Mouse (Mus musculus) liver, embryonic 14.5 days (tissue): ENCODE data around the gene Ssh3. TPM values are rescaled to one million over a fixed set of nuclear protein-coding genes. Genes with fewer than 3 reads are reported as not detected.

Experiments used
- ATAC-seq: fragments of 200-750 bp; cut with Nextera tagmentation; 2 replicates; pipeline ENCODE4 v1.8.0; 2017; ENCODE audit warnings: moderate number of reproducible peaks, mild to moderate bottlenecking, moderate library complexity; ENCODE audit not compliant: insufficient read depth
- DNase-seq, 3 experiments: peaks; one replicate each; pipeline ENCODE4 v3.0.0-alpha.2; 2012 to 2013; ENCODE audit warnings: low read depth in 3 of 3, low spot score in 3 of 3
- H3K27ac ChIP-seq: fragments of 300-500 bp; sonication (generic); 2 replicates; pipeline ENCODE4 v1.5.1; 2014; ENCODE audit warnings: moderate library complexity, mild to moderate bottlenecking, control low read depth, inconsistent platforms
- H3K27me3 ChIP-seq: fragments of 300-500 bp; sonication (generic); 2 replicates; pipeline ENCODE4 v1.6.1; 2014; ENCODE audit warnings: mild to moderate bottlenecking, low read length, moderate library complexity; ENCODE audit not compliant: control insufficient read depth, insufficient read depth
- H3K36me3 ChIP-seq: fragments of 300-500 bp; sonication (generic); replicated peaks from 2 replicates; pipeline ENCODE4 v1.6.1; 2014; ENCODE audit warnings: low read depth; ENCODE audit not compliant: control insufficient read depth, insufficient read depth
- H3K4me1 ChIP-seq, 2 experiments: fragments of 200-500 bp in 1 of 2; fragments of 300-500 bp in 1 of 2; sonication (generic) in 1 of 2; replicated peaks; 2 replicates each; pipeline ENCODE4 v1.6.1; 2012 to 2014; ENCODE audit warnings: antibody characterized with exemption in 1 of 2, inconsistent platforms in 1 of 2, low read length in 1 of 2; ENCODE audit not compliant: control insufficient read depth in 2 of 2, insufficient read depth in 2 of 2
- H3K4me2 ChIP-seq: fragments of 300-500 bp; sonication (generic); 2 replicates; pipeline ENCODE4 v1.6.1; 2014; ENCODE audit warnings: low read depth, mild to moderate bottlenecking, control low read depth, moderate library complexity
- H3K4me3 ChIP-seq, 2 experiments: fragments of 200-500 bp in 1 of 2; fragments of 300-500 bp in 1 of 2; sonication (generic) in 1 of 2; 2 replicates each; pipeline ENCODE4 v1.5.1; 2012 to 2014; ENCODE audit warnings: low read depth in 2 of 2, low read length in 2 of 2, mild to moderate bottlenecking in 2 of 2, control low read depth in 1 of 2, inconsistent platforms in 1 of 2, moderate library complexity in 1 of 2; ENCODE audit not compliant: insufficient read depth in 1 of 2
- H3K9ac ChIP-seq: fragments of 300-500 bp; sonication (generic); replicated peaks from 2 replicates; pipeline ENCODE4 v1.6.1; 2014; ENCODE audit warnings: mild to moderate bottlenecking, control low read depth, moderate library complexity
- H3K9me3 ChIP-seq: fragments of 300-500 bp; sonication (generic); 2 replicates; pipeline ENCODE4 v1.6.1; 2016; ENCODE audit warnings: low read length, mixed read lengths; ENCODE audit not compliant: control insufficient read depth
- CTCF ChIP-seq: IDR thresholded peaks from 2 replicates; pipeline ENCODE4 v1.5.1; 2016; ENCODE audit warnings: antibody characterized with exemption, low read depth, control low read depth
- EP300 ChIP-seq: IDR thresholded peaks from 2 replicates; pipeline ENCODE4 v1.6.1; 2016; ENCODE audit warnings: antibody characterized with exemption, low read depth
- WGBS: fragments of 180-500 bp; shearing (Covaris S2); extraction: QIAGEN DNeasy Blood & Tissue Kit; methylation state at CpG from one replicate; pipeline ENCODE4 v1.1.7; 2014; ENCODE audit not compliant: insufficient replicate concordance; 5-methylcytosine and 5-hydroxymethylcytosine counted together
- polyA plus RNA-seq, 2 experiments: library from polyadenylated mRNA; depleted of rRNA in 1 of 2; stranded (reverse) in 1 of 2; unstranded in 1 of 2; fragments of >200 nt; fragmentation: Nextera tagmentation in 1 of 2; extraction: Ambion mirVana in 1 of 2; gene quantifications; 2 replicates each; pipeline versions ENCODE4 v1.2.1 to v1.2.3; 2012 to 2014

Ssh3 gene
- 2.8 and 3.5 TPM in 2 replicates for polyA plus RNA-seq (2012; rRNA removed)
- polyA plus RNA-seq (2014; fragmentation: Nextera tagmentation; extraction: Ambion mirVana) = 1.3 and 1.4 TPM in 2 replicates

- Histone ChIP-seq H3K4me2 (peak within 1 kb of the TSS; percentile 72), H3K9me3 (no peaks in the 10 kb centered on the region), H3K36me3 (no peaks in the 10 kb centered on the region), H3K4me3 (peak within 1 kb of the TSS; percentile 44 to 49), H3K4me1 (peaks cover 0 to 5% of the 10 kb centered on the region in 2 experiments; a peak in 1 of 4 replicates), H3K27ac (no peak within 1 kb of the TSS), H3K27me3 (no peaks in the 10 kb centered on the region; the same call in 1 of the 2 replicates), H3K9ac (peak within 1 kb of the TSS; percentile 47)
- peak; percentile 68 for ATAC-seq
- WGBS = 16% methylated on average over 46 of the region's 46 CpGs
- TF ChIP-seq CTCF = no peak
- no peak for TF ChIP-seq EP300
- DNase-seq = no peak
These were observed at the start of gene Ssh3 for GRCm38 (mm10) chr19:4268566-4269361. TSS of gene Ssh3 (minus strand) at chr19:4269180.

- H3K9me3 ChIP-seq = no peaks in the 10 kb centered on the region
- DNase-seq = no peak
- TF ChIP-seq EP300 (no peak), CTCF (no peak)
- H3K9ac ChIP-seq = no peak overlapping the region
- 85% methylated on average over 3 of the region's 3 CpGs for WGBS
- no peaks in the 10 kb centered on the region for H3K27me3 ChIP-seq
- H3K4me2 ChIP-seq = no peak overlapping the region
- no peaks in the 10 kb centered on the region for H3K4me1 ChIP-seq
- no peak for ATAC-seq
- no peak overlapping the region for H3K27ac ChIP-seq
- H3K36me3 ChIP-seq = peaks cover 52% of the 10 kb centered on the region
- no peak overlapping the region for H3K4me3 ChIP-seq
These were observed 48.2 kb upstream of the Ssh3 start for GRCm38 (mm10) chr19:4317181-4317580.

DNA sequence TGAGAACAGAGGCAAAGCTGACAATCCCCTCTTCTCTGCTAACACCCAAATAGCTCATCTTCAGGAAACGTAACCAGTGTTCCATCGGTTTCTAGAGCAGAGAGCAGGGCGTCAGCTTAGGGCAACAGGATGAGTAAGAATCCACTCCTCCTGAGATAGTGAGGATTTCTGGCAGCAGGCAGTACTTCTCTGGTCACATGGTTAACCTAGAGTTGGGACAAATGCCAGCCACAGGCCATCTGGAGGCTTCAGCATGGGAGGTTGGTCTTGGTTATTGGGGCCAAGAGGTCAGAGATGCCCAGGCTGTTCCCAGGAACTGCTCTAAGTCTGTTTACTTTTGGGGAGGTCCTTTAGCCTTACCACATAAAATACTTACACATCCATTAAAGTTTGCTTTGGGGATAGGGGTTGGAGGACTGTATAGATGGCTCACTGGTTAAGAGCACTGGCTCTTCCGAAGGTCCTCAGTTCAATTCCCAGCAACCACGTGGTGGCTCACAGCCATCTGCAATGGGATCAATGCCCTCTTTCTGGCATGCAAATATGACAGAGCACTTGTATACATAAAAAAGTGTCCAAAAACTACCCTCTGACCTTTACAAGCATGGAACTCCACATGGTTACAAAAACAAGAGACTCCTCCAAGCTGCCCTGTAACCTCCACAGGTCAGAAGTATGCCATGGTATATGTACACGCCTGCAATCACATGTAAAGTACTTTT lies 46.4 kb upstream of the Ssh3 start:
- H3K36me3 ChIP-seq = peaks cover 36% of the 10 kb centered on the region

DNA sequence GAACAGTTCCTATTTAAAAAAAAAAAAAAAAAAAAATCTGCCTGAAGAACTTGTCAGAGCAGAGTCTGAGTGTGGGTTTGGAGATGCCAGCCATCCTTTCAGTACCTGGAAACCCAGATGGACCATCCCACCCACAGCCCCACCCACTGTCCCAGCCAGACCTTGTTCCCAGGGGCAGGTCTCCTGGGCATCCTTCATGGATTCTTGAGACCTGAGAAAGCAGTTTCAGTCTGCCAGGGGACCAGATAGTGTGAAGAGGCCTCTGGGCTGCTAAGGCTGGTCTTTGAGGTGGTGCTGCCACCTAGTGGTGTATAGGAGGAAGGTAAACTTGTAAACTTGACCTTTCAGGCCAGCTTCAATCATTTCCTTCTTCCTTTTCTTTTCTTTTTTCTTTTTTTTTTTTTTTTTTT lies 40.8 kb upstream of the Ssh3 start:
- no peaks in the 10 kb centered on the region for H3K36me3 ChIP-seq
- H3K4me1 ChIP-seq = peaks cover 0 to 6% of the 10 kb centered on the region in 2 experiments; a peak in 3 of 4 replicates
- no peak for ATAC-seq
- no peak overlapping the region for H3K4me2 ChIP-seq
- H3K9me3 ChIP-seq = no peaks in the 10 kb centered on the region
- no peak overlapping the region for H3K4me3 ChIP-seq
- no peaks in the 10 kb centered on the region for H3K27me3 ChIP-seq
- TF ChIP-seq CTCF (peak; percentile 89), EP300 (no peak)
- H3K9ac ChIP-seq = no peak overlapping the region
- H3K27ac ChIP-seq = no peak overlapping the region
- DNase-seq = peak in 1 of 3 experiments; percentile 54

More for the DNA sequence above, 46.4 kb upstream of the Ssh3 start:
- Histone ChIP-seq H3K9me3 (no peaks in the 10 kb centered on the region), H3K4me1 (no peaks in the 10 kb centered on the region), H3K27ac (no peak overlapping the region), H3K27me3 (no peaks in the 10 kb centered on the region), H3K9ac (no peak overlapping the region), H3K4me3 (no peak overlapping the region), H3K4me2 (no peak overlapping the region)
- WGBS = 68% methylated on average over 6 of the region's 6 CpGs
- ATAC-seq (0 out of 2 replicates have a peak, but pooled peaks have one; percentile 18), DNase-seq (no peak)
- TF ChIP-seq EP300 = no peak
- TF ChIP-seq CTCF = no peak

GRCm38 (mm10) chr19:4309302-4309701 lies 40.3 kb upstream of the Ssh3 start:
- 82% methylated on average over 4 of the region's 4 CpGs for WGBS
- Histone ChIP-seq H3K27me3 (no peaks in the 10 kb centered on the region), H3K27ac (no peak overlapping the region), H3K4me3 (no peak overlapping the region), H3K9me3 (no peaks in the 10 kb centered on the region), H3K9ac (no peak overlapping the region), H3K4me2 (no peak overlapping the region), H3K4me1 (peaks cover 4 to 11% of the 10 kb centered on the region in 2 experiments; a peak in 3 of 4 replicates), H3K36me3 (no peaks in the 10 kb centered on the region)
- DNase-seq (no peak), ATAC-seq (no peak)
- TF ChIP-seq EP300 = no peak
- no peak for TF ChIP-seq CTCF
